Mouse (Mus musculus) left cerebral cortex, postnatal 36 days (tissue): ENCODE results near the gene Ccdc113. TPM values are rescaled to one million over a fixed set of nuclear protein-coding genes. Genes with fewer than 3 reads are reported as not detected.
A peak's percentile ranks its signal among the peaks of the same experiment; 100 is the strongest.

Experiments
- DNase-seq, 2 experiments: peaks; one replicate each; pipeline ENCODE4 v3.0.0; 2021 to 2022; ENCODE audit warnings: low spot score in 2 of 2, mixed read lengths in 1 of 2
- intact Hi-C: fragments of 180-260 bp; cut with DNase I; formaldehyde crosslinking; loops from one replicate; pipeline ENCODE4 v1.15.1; 2025
- total RNA-seq, 2 experiments: library from RNA; stranded (reverse); gene quantifications; 2 replicates each; pipeline ENCODE4 v1.2.3; 2021

Gene Ccdc113
- total RNA-seq, 2 experiments from 2014 or later = 1.3 to 3.0 TPM

DNA sequence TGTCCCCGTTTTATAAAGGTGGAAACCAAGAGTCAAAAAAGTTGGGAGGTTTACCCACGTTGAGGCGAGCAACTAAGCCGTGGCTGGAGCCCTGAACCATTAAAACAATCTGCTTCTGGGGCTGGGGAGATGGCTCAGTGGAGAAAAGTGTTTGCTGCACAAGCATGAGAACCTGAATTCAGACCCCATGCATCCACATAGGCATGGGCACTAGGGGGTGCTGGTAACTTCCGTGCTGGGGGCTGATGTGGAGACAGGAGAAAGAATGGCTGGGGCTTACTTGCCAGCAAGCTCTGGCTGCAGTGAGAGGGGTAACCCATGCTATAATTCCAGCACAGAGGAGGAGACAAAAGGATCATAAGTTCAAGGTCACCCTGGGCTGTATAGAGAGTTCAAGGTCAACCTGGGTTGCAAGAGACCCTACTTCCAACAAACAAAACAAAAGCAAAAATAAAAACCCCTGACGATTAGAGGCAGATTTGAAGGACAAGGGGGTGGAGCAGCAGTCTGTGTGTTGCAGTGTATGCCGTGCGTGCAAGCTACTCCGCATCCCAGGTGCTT, 5.1 kb upstream of the Ccdc113 start:
- DNase-seq = no peak
- intact Hi-C loops = no loop called here

DNA sequence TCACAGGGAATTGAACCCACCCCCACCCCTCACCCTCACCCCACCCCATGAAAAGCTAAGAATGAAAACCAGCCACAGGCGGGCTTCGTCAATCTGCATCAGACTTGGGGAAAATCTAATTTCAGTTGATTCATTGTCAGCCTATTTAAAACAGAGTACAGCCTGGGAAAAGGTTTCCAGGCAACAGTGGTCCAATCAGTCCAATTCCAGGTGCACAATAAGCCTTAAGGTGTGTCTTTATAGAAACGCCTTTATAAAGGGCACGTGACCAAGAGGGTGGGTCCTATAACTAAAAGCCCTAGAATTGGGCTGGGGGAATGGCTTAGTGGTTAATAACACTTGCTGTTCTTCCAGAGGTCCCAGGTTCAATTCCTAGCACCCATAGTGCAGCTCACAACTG, 1.7 kb upstream of the Ccdc113 start:
- no peak for DNase-seq
- intact Hi-C loops = loop anchor here (5.0 kb wide), 1 partner anchor 45 kb away; no protein-coding TSS in a partner anchor

DNA sequence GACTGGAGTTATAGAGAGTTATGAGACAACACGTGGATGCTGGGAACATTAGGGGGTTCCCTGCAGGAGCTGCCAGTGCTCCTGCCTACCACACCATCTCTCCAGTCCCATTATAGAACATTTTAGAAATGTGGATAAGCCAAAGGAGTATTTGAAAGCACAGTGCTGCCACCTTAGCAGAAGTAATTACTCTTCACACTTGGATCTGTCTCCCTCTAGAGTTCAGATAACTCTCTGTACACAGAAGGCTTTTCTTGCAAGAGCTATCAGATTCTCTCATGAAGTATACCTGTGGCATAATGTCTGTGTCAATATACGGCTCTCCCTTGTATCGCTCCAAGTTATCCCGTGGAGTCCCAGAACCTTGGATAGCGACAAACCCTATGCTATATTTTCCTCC, 5.6 kb downstream of the Ccdc113 start:
- intact Hi-C loops = loop anchor here (5.0 kb wide), 1 partner anchor 192 kb away; no protein-coding TSS in a partner anchor
- DNase-seq = no peak

DNA sequence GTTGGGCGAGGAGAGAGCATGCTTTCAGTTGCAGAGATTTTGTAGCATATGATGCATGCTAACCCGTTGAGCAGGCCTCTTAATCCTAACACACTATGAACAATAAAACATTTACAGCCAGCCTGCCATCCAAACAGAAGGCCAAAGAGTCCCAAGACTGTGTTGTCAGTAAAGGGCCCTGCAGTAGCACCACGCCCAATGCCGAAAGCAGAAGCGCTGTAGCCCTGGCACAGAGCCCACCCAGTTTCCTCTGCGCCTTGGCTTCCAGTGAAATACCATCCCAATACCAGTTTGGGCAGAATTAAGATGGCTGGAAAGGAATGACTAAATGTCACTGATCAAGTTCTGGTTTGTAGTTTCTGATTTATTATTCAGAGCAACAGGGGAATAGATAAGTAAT, 8.3 kb downstream of the Ccdc113 start:
- intact Hi-C loops = no loop called here

DNA sequence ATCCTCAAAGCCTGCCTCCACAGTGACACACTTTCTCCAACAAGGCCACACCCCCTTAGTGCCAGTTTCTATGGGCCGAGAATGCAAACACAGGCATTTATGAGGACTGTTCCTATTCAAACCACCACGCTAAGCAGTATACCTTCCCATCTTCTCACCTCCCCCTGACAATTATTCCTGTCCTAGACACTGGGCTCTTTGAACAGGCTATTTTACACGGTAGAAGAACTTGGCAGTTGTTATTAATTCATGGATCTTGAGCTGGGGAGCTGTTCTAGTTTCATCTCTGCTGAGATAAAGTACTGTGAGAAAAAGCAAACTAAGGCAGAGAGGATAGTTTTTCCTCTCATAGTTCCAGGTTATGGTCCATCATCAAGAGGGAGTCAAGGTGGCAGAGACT, 9.2 kb downstream of the Ccdc113 start:
- no peak for DNase-seq
- intact Hi-C loops = no loop called here

More for the DNA sequence above, 8.3 kb downstream of the Ccdc113 start:
- DNase-seq = no peak

DNA sequence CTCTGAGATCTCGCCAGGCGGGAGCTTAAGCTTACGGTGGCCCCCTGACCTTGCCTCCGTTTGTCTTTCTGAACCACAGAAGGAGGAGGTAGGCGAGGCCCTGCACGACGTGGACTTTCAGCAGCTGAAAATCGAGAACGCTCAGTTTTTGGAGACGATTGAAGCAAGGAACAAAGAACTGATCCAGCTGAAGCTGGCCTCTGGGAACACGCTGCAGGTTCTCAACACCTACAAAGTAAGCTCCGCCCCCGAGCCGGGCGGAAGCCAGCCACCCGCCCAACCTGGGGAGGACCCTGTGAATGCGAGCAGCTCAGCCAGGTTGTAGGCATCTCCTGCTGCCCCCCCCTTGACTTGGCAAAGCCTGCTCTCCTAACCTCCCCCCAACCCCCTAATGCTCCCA, 11.9 kb downstream of the Ccdc113 start:
- intact Hi-C loops = no loop called here
- DNase-seq = no peak

DNA sequence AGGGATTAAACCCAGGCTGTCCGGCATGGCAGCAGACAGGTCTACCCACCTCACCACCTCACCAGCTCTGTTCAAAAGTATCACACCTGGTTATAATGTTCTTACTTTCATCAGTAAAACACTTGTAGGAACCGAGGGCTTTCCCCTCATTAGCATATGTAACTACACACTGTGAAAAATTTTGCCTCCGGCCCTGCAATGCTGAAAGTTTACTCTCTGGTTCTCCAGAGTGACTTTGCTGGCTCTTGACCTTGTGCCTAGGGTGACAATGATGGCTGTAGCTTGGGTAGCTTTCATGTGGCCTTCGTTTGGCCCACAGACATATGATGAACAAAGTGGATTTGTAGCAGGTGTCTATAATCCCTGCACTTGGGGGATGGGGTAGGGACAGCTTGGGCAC, 13.1 kb downstream of the Ccdc113 start:
- DNase-seq = no peak

DNA sequence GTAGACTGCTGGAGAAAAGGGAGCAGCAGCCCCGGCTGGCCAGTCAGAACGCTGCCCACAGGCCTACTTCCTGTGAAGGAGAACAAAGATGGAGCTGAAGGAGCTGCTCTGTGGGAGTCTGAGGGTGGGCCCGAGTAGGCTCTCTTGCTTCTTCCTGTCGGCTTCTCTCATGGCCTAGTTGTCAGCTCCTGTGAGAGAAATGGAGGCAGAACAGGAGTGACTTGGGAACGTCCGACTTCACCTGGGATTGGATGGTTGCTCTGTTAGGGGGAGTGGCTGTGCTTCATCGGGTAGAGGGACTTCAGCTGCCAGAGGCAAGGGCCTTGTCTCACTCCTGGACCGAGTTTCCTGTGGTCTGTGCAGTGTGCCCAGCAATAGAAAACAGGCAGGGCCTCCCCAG, 14.0 kb downstream of the Ccdc113 start:
- DNase-seq = no peak
- intact Hi-C loops = no loop called here

More for the DNA sequence above, 13.1 kb downstream of the Ccdc113 start:
- intact Hi-C loops = no loop called here

DNA sequence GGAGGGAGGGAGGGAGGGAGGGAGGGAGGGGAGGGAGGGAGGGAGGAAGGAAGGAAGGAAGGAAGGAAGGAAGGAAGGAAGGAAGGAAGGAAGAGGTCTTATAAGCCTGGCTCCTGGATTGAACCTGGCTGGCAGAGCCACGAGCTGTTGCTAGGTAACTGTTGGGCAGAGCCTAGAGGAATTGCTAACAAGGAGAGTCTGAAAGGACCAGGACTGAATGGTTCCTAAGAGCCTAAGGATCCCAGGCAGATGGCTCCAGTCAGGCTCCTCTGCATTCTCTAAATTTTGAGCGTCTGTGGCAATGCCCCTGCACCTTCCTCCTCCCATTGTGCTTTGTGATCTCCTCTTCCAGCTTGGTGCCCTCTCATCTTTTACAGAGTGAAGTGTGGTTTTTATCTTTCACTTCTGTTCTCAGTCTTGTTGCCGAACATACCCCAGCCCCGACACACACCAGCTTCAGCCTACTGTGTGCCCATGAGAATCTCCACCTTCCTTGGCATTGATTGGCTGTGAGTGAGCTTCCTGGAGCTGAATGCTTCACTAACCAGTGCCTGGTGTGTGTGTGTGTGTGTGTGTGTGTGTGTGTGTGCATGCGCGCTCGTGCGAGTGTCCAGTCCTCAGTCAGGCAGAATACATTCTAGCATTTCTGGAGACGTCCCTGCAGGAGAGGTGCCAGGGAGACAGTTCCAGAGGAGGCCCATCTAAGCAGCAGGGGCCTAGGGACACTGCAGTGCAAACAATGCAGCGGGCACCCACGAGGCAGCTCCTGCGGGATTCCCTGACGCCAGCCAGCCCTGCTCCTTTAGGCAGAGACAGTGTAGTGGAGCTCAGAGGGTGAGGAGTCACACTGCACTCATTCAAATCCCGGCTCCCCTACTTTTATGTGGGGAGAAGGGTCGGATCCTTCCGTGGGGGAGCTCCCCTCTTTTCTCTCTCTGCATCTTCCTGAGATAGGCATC, 16.3 kb downstream of the Ccdc113 start:
- intact Hi-C loops = no loop called here
- DNase-seq = peak in 1 of 2 experiments; percentile 20

DNA sequence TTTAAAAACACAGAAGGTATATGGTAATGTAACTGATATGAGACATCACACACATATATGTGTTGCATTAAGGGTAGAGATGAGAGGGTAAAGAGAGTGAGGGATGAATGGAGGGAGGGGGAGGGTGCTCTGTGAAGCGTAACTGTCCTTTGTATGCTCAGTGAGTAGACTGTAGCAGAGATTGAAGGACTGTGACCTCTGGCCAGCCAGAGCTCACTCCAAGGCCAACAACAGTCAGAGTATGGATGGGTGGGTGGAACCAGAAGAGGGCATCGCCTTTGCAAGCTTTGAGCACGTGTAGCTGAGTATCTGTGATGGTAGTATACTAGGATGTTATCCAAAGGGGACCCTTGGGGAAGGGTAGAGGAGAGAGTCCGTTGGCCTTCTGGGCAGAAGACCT, 17.7 kb downstream of the Ccdc113 start:
- intact Hi-C loops = no loop called here
- DNase-seq = no peak

DNA sequence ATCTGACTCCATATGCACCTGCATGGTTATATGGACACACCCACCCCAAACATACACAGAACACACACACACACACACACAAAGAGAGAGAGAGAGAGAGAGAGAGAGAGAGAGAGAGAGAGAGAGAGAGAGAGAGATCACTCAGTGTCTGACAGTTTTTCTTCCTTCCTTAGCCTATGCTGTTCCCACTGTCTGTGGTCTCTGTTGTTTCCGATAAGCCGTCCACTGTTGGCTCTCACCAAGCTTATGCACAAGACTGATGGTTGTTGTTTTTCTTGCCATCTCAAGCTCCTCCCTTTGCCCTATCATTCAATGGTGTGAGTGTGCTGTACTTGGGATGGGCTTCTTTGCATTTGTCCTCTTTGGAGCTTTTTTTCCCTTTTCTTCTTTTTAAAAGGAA, 22.1 kb downstream of the Ccdc113 start:
- intact Hi-C loops = no loop called here
- DNase-seq = no peak

DNA sequence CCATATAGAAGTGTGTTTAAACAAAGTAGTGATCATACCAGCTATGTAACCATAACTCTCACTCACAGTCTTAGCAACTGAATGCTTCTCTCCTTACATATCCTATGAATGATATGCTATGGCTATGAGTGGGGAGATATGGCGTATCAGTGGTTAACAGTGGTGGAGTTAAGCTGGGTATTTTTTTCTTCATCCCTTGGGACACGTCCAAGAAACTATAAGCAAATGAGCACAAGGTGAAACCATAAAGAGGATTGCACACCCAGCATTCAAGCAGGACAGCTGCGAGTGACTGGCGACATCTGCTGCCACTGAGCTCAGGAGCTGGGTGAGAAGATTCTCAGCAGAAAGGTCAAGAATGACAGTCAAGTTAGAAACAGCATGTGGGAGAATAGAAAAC, 32.3 kb downstream of the Ccdc113 start:
- no peak for DNase-seq
- intact Hi-C loops = no loop called here

DNA sequence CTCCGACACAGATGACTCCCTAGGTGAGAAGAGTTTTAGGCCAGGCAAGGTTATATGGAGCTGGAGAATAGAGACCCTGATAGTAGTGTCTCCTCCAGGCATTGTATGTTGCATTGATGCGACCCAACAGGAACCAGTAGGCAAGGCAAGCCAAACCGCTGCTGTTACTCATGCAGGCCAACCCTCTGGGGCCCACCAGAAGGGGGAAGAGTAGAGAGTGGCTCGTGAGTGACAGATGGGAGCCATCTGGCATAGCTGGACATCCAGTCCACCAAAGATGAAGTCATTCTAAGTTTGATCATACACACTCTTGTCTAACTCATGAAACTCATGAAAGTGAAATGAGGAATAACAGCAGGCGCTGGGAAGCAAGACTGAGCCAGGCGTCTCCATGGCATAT, 32.9 kb downstream of the Ccdc113 start:
- DNase-seq = no peak

DNA sequence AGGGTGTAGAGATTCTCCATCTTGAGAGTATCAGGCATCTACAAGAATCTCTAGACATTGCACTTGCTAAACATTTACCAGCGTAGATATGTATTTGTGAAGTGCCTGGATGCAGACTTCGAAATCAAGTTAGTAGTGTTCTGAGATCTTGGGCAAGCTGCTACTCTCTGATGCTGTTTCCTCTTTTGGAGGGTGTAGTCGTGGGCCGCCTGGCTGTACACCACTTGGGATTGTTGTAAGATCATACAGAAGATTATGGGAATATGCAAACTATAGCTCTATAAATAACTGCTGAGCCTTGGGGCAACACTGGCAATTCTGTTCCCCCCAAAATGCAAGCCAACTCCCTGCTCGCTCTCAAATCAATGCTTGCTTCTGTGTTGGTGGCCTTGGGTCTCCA, 39.3 kb downstream of the Ccdc113 start:
- DNase-seq = no peak
- intact Hi-C loops = no loop called here

More for the DNA sequence above, 32.9 kb downstream of the Ccdc113 start:
- intact Hi-C loops = no loop called here

DNA sequence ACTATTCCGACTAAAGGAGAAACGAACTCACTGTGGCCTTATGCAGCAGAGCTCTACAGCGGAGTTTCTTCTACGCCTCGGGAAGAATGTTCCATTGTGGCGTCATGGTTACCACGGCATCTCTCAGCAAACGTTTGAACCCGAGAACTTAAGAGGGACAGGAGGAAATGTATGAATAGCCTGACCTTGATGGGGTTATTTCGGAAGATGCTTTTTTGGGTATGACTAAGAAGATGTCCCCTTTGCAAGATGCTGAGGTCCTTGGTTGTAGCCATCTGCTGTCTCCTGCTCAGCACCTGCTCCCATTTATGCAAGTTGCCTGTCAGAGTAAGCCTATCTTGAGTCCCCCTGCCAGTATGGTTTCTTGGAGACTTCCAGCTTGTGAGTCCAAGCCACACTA, 42.4 kb downstream of the Ccdc113 start, which contains the start of gene Prss54:
Prss54 (minus strand) TSS at position 101 of the 400 bp plus-strand sequence.
- intact Hi-C loops = no loop called here
- no peak for DNase-seq

DNA sequence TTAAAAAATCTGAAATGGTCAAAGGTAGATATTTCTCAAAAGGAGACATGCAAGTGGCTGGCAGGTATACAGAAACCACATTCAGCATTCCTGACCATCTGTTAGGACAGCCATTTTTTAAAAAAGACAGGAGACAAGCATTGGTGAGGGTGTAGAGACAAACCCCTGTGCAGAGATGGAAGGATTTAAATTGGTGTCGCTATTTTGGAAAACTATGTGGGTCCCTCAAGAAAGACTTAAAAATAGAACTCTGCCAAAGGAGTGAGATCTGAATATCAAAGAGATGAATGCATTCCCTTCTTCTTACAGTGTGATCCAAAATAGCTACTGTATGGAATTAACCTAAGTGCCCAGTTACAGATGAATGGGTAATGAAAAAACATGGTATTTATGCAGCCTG, 53.5 kb downstream of the Ccdc113 start:
- DNase-seq = no peak
- intact Hi-C loops = loop anchor here (10.0 kb wide), 1 partner anchor 83 kb away; no protein-coding TSS in a partner anchor

DNA sequence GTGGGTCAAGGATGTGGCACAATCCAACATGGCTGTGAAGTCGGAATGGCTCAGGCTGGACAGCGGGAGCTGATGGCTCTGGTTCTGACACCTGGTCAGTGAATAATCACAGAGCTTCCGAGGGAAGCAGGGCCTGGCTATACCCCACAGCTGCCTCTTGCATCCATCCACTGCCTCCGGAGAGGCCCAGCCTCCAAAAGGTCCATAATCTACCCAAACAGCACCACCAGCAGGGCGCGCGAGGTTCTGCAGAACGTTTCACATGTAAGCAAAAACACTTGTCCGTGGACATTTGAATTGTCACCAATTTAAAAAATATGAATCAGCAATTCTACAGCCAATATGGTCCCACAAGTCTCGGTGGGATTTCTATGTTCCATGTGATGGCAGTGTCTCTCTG, 55.4 kb downstream of the Ccdc113 start:
- intact Hi-C loops = loop anchor here (10.0 kb wide), 1 partner anchor 84 kb away; no protein-coding TSS in a partner anchor

DNA sequence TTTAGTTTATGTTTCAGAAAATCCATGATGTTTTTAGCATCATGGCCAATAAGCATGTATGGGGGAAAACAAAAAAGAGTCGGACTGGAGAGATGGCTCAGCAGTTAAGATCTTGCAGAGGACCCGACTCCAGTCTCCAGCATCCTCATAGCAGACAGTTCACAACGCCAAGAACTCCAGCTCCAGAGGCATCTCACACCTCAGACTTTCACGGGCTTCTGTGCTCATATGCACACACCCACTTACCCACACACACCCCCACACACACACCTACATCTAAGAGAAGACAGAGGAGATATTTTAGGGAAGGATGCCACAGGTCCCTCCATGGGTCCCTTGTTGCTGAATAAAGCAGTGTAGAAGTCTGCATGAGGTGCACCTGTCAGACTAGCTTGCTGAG, 56.7 kb downstream of the Ccdc113 start:
- no peak for DNase-seq
- intact Hi-C loops = no loop called here

More for the DNA sequence above, 55.4 kb downstream of the Ccdc113 start:
- DNase-seq = no peak

DNA sequence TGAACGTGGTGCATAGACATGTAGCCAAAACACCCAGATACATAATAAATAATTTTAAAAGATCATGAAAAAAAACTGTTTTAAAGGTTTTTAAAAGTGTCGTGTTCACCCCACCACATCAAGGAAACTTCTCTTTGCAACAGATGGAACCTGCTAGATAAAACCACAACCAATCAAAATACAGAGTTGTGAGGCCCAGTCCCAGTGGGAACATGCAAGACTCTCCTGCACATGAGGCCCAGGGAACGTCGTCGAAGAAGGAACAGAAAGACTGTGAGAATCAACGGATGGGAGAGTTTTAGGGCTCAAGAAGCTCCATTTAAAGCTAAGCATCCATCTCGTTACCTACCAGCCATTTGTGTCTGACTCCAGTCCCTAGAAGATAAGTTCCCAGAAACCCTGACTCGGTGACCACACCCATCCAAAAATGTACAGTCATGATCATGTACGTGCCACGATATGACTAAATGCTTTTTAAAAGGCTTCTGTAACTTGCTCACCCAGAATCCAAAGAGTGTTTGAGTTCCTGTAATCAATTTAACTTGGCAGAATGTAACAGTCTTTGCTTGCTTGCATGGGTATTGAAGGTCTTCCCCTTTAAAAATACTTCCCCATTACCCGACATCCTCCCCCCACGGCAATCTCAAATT, 58.4 kb downstream of the Ccdc113 start:
- intact Hi-C loops = no loop called here

More for the DNA sequence above, 58.4 kb downstream of the Ccdc113 start:
- no peak for DNase-seq
